Mouse (Mus musculus): ENCODE measurements at regions not wholly inside any gene's neighbourhood (a gene's known extent, or its start where the extent isn't known, plus 50 kb on each side); places are given as distances from the start of the nearest gene placed in this dataset.

DNA sequence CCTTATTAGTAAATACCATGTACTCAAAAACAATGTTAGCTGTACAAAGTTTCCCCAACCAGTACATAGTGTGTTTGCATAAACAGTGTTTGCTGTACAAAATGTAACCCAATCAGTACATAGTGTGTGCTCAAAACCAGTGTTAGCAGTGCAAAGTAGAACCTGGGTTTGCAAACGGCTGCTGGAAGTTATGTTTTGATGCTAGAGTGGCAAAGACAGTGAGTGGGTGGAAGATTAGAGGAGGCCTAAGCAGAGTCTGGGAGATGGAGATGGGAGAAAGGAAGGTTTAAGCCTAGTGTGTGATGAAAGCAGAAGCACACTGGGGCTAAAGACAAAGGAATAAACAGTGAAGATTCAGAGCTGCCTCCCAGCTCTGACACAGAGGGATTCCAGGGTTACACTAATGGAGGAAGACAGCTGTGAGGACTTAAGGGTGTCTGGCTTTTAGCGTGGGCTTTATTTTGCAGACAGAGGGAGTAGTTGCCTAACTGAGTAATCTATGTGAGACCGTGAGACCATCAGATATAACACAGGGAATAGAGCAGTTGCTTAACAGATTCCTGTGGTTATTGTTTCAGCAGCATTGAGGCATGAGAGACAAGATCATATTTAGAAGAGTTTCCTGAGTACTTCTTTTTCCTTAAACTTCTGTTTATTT lies 396.0 kb downstream of the Rprm start:
- no peak for TF ChIP-seq CTCF (IDR thresholded peaks at IDR 0.05; ENCODE audit: low read depth)
- TF ChIP-seq EP300 (IDR thresholded peaks at IDR 0.05; ENCODE audit: low read depth): no peak

All from liver, postnatal 0 days (tissue).